Comparison of ENCODE assay signal across 30 mouse cellular contexts in genomic region chr11:96814443-96814842, GRCm38 (mm10).
"Had no signal": no experiment of that assay in that cellular context is flagged by ENCODE, and none has a peak within 500 bp of the region (broad histone marks: within the 10 kb centered on the region; RNA-seq: fewer than 3 reads in every experiment).

No protein-coding gene starts in this region.

- H3K9ac ChIP-seq: limb, embryonic 12.5 days; limb, embryonic 13.5 days; limb, embryonic 15.5 days; liver, embryonic 12.5 days; liver, embryonic 13.5 days; liver, embryonic 14.5 days; liver, embryonic 15.5 days; liver, postnatal 0 days; lung, embryonic 14.5 days; lung, embryonic 15.5 days; midbrain, embryonic 12.5 days; midbrain, embryonic 15.5 days; neural tube, embryonic 12.5 days had no signal

- DNase-seq: left cerebral cortex, postnatal 4 days; liver; liver, embryonic 13.5 days; liver, postnatal 0 days; lung, adult 18-20 months; lung, adult 2 months; lung, embryonic 14.5 days; lung, postnatal 10 days; lung, postnatal 14 days; lung, postnatal 36 days; lung, postnatal 4 days; midbrain, embryonic 14.5 days had no signal

- H3K4me2 ChIP-seq: limb, embryonic 12.5 days; limb, embryonic 13.5 days; limb, embryonic 15.5 days; liver, embryonic 11.5 days; liver, embryonic 12.5 days; liver, embryonic 13.5 days; liver, embryonic 15.5 days; lung, embryonic 14.5 days; lung, embryonic 15.5 days; midbrain, embryonic 12.5 days; midbrain, embryonic 15.5 days; neural tube, embryonic 12.5 days had no signal

- H3K27me3 ChIP-seq: limb, embryonic 12.5 days; limb, embryonic 13.5 days; limb, embryonic 15.5 days; liver, embryonic 12.5 days; liver, embryonic 13.5 days; liver, embryonic 15.5 days; lung, embryonic 15.5 days; megakaryocyte, embryonic 14.5 days; midbrain, embryonic 12.5 days; midbrain, embryonic 15.5 days; neural tube, embryonic 12.5 days had no signal

- H3K9me3 ChIP-seq: limb, embryonic 10.5 days; limb, embryonic 12.5 days; limb, embryonic 13.5 days; limb, embryonic 15.5 days; liver, embryonic 12.5 days; liver, embryonic 13.5 days; liver, embryonic 15.5 days; lung, embryonic 15.5 days; megakaryocyte, embryonic 14.5 days; midbrain, embryonic 10.5 days; midbrain, embryonic 12.5 days; midbrain, embryonic 15.5 days; neural tube, embryonic 12.5 days had no signal

- H3K4me1 ChIP-seq: limb, embryonic 10.5 days; limb, embryonic 12.5 days; limb, embryonic 13.5 days; liver, embryonic 12.5 days; liver, embryonic 13.5 days; liver, embryonic 15.5 days; lung, embryonic 15.5 days; midbrain, embryonic 12.5 days; midbrain, embryonic 15.5 days; neural tube, embryonic 12.5 days had no signal

- H3K4me3 ChIP-seq: limb, embryonic 10.5 days; limb, embryonic 12.5 days; limb, embryonic 13.5 days; limb, embryonic 15.5 days; liver, embryonic 12.5 days; liver, embryonic 13.5 days; liver, embryonic 15.5 days; lung, embryonic 15.5 days; megakaryocyte, embryonic 14.5 days; midbrain, embryonic 10.5 days; midbrain, embryonic 12.5 days; midbrain, embryonic 15.5 days; myocyte; neural tube, embryonic 12.5 days had no signal

- ATAC-seq: liver, embryonic 12.5 days; liver, postnatal 0 days; lung, postnatal 0 days; midbrain, embryonic 15.5 days; midbrain, embryonic 16.5 days had no signal

- H3K27ac ChIP-seq: limb, embryonic 10.5 days; limb, embryonic 12.5 days; limb, embryonic 13.5 days; limb, embryonic 15.5 days; liver, embryonic 12.5 days; liver, embryonic 13.5 days; liver, embryonic 14.5 days; liver, embryonic 15.5 days; lung, embryonic 15.5 days; macrophage; midbrain, embryonic 10.5 days; midbrain, embryonic 12.5 days; midbrain, embryonic 15.5 days; neural tube, embryonic 12.5 days had no signal
